Mouse (Mus musculus) lung, postnatal 25 days (tissue): Measurements from ENCODE around the gene Prr22.

ENCODE experiments used
- DNase-seq: peaks from one replicate; pipeline ENCODE4 v3.0.0; 2022; ENCODE audit warnings: low spot score

Gene Prr22

DNA sequence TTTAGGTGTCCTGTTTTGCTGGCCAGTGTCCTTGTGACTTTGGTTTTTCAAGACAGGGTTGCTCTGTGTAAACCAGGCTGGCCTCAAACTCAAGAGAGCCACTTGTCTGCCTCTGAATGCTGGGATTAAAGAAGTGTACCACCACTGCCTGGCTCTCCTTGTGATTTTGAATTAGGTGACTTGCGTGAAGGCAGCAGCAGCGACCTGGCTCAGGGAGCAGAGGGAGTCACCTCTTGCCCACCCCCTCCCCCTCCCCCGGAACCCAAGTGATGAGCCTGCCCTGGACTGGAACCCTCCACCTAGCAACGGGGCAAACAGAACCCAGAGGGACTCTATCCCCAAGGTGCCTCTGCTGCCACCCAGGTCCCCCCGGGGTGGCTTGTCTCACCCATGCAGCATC lies at the start of gene Prr22:
Prr22 (plus strand) TSS at position 301 of the 400 bp plus-strand sequence.
- no peak for DNase-seq

DNA sequence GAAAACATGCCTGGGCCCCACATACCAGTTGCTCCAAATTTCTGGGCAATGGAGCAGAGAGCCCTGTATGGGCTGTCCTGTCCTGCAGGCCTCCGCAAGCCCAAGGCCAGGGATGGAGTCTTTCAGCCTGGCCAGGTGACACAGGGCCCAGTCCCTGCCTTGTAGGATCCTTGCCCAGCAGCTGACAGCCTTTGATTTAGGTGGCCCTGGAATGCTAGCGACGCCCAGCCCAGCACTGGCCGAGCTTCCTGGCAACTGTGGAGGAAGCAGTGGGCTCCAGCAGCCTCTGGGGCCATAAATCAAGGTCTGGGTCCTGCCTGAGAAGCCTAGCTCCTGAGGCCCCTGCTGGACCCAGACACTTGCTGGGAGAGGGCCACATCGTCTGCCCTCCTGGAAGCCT lies 47.6 kb upstream of the Prr22 start:
- DNase-seq, result no peak

DNA sequence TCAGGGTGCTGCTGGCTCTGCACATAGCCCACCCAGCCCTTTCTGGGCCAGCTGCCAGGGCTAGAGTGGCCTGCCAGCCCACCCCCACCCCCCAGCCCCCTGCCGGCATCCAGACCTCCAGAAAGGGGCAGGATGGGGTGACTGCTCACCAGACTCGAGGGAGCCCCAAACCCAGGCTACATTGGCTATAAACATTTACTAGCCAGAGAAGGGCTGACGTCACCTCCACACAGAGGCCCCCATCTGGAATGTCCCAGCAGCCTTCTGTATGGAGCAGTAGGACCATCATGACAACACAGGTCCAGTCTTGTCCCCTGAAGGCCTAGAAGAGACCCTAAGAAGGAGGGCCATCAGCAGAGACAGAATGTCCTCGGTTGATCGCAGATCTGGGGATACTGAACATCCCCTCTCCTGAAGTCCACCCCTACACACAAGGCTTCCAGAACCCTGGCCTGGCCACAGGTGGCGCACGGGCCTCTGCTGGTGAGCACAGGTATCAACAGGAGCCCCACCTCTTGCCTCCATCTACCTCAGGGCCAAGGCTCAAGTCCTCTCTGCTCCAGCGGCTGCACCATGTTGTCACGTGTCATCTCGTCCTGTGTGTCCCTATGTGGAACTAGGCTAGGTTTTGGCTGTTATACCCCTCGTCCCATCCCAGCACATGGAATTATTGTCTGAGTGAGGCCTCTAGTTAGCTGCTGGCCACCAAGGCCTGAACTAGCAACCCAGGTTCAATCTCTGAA lies 46.5 kb upstream of the Prr22 start:
- DNase-seq, result no peak

DNA sequence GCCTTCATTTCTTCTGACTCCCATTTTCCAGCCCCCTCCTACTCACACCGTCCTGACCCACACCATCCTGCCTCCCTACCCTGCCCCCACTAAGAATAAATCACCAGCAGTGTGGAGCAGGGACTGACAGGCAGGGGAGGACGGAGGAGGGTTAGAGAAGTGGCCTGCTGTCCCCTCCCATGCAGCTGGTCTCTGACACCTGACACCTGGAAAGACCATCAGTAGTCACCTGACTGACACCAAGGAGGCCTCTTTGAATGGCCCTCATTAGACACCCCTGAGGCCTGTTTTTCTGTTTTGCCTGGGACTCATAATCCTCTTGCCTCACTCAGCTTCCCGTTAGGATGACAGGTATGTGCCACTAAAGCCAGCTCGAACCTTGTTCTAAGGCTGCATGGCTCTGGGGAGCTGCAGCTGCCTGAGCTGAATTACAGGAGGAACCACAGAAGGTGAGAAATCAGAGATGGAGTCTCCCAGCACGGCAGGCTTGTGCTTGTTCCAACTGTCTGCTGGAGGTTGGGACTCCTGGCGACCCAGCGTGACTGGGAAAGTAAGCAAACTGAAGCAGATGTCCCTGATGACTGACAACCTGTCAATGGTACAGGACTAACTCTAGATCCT lies 42.9 kb upstream of the Prr22 start:
- DNase-seq, result no peak

DNA sequence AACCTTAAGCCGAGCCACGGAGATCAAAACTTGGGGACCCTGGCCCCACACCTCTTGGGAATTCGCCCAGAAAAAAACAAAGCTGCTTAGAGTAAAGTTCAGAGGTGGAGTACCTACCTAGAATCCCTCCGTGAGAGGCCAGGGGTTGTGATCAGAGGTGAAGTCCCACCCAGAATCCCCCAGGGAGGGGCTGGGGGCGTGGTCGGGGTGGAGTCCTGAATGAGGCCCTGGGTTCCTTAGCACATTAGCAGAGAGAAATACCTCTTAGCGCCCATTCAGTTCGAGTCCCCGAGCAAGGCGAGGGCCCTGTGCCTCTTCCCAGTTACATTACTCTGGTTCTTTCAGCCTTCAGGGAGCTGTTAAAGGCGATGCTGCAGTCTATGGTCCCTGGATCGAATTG lies 42.4 kb upstream of the Prr22 start:
- DNase-seq, result no peak

DNA sequence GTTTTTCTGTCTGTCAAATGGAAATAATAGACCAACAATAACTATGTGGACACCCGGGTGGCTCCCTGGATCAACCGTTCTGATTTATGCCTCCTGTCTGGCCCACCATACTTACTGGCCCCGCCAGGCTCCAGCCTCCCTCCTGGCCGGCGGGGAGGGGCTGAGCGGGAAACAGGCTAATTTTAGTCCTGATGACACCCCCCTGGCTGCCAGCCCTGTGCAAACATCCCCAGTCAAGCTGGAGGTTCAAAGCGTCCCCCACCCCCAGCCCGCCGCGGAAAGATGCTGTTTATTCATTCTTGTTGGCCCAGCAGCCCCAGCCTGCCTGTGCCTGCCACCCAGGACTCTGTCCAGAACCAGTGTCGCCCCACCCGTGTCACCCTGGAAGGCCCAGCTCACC lies 41.9 kb upstream of the Prr22 start:
- DNase-seq, result no peak

DNA sequence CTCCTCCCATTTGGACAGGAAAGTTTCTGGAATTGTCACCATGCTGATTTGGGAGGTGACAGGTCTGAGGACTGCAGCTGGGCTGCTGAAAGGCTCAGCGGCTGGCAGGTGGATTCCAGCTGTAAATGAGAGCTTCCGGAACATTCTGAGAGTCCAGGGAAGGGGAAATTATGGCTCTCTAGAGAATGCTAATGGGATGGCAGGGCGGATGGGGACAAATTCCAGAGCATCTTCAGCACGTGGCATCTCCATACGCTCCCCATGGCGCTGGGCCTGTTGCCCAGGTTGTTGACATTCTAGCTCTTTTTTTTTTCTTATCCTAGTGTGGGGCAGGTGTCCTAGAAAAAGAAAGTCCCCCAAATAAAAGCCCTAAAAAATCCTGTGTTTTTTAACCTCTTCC lies 40.9 kb upstream of the Prr22 start:
- no peak for DNase-seq

DNA sequence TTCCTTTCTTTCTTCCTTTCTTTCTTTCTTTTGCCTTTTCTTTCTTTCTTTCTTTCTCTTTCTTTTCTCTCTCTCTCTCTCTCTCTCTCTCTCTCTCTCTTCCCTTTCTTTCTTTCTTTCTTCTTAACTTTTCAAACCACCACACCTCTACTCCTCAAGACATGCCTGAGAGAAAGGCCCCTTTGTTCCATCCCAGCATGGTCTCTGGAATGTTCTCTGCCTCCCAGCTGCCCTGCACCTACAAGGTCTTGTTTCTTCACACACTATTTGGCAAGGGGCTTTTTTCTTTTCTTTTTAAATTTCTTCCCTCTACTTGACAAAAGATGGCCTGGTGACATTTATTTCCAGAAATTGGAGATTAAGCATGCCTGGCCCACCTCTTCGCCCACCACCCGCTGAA lies 40.4 kb upstream of the Prr22 start:
- no peak for DNase-seq

DNA sequence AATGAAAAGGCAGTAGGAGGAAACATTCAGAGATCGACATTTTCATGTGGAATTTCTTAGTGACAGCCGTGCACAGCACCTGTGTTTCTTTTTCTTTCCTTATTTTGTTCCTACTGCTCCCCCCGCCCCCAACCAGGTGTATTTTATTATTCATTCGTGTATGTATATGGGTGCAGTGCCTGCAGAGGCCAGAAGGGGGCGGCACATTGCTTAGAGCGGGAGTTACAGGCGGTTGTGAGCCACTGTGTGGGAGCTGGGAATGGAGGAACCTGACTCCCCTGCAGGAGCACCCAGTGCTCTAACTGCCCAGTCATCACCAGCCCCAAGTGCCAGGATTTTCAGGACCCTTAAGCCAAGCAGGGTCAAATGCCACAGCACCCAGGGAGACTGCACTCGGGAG lies 33.5 kb upstream of the Prr22 start:
- DNase-seq, result no peak

DNA sequence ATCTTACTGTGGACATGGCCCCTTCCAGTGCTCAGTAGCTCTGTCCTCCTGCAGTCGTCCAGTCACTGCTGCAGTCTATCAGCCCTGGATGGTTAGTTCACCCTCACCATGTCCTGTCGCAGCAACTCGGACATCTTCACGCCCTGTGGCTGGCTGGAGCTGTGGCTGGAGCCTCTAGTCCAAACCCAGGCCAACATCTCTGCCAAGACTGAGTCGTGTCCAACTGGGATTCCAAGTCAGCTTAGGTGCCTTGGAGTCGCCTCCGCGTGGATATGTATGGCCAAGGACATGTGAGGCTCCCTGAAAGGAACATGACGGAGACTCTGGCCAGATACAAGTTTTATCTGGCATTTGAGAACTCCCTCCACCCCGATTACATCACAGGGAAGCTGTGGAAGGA lies 31.8 kb upstream of the Prr22 start:
- no peak for DNase-seq

DNA sequence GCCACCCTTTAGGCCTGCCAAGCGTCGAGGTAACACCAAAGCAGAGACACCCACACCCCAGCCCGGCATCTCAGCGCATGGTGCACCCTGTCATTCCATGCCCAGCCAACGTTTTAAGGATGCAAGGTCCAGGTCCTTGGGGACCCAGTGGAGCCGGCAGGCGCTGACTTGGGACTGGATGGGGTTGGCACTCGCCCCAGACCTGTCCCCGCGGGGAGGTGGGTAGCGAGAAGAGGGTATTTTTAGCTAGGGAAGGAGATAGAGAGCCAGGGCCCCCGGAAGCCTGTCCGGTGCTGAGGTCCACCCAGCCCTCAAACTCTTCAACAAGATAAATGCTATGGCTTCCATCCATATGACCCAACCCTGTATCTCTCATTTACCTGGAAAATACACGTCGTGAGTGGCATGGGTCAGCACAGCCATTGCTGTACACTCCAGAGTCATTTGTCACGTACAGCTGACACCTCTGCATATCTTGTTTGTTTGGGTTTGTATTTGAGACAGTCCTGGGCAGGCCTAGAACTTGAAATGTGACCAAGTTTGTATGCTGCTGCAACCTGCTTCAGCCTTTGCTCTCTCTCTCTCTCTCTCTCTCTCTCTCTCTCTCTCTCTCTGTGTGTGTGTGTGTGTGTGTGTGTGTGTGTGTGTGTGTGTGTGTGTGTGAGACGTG lies 29.8 kb upstream of the Prr22 start:
- no peak for DNase-seq

DNA sequence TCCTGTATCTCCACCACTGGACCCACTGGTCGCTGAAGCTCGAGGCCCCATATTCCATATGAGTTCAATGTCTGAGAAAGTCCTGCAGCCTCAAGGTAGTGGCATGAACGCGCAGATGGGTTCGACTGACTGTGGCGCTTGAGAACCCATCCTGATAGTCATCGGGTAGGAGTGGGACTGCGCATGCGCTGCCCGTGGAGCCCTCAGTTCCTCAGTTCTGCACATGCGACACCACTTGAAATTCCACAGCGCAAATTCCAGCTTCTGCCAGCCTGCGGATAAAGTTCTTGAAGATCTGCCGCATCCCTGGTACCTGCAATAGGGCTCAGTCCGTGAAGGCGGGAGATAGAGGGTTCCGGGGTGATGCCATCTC lies 29.3 kb upstream of the Prr22 start:
- DNase-seq, result no peak

DNA sequence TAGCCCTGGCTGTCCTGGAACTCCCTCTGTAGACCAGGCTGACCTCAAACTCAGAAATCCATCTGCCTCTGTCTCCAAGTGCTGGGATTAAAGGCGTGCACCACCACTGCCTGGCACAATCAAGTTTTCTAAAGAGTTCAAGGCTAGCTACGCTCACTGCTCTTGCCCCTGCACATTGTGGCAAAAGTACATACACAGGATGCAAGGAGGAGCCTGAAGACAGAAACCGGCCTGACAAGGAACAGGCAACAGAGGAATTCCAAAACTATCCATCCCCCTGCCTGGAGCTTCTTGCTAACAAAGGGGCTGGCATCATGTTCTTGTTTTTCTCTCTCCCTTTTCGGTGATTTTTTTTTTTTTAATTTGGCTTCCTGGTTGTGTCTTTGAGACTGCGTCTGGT lies 25.9 kb upstream of the Prr22 start:
- no peak for DNase-seq

DNA sequence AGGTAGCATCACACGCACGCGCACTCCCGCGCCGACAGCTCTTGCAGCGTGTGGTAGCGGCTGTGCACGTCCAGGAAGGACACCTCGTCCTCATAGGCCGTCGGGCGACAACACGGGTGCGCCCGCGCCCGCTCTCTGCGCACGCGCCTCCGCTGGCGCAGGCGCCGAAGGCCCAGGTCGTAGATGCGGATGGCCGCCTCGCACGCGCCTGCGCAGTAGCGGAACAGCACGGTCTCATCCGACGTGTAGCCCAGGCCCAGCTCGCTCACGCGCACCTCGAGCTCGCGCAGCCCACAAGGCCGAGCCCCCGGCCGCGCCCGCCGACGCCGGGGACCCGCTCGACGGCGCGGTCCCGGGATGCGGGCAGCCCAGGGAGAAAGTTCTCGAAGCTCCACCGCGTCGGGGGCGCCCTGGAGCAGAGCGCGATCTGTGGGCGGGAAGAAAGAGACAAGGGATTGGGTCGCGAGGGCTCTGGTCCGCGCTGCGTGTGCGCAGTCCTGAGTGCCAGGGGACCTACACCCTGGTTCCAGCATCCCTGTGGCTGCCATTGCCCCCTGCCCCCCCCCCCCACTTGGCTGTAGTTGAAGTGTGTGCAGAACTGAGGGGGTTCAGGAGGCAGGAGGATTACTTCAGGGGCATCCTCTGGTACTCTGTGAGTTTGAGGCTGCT lies 18.5 kb upstream of the Prr22 start:
- DNase-seq, result no peak

DNA sequence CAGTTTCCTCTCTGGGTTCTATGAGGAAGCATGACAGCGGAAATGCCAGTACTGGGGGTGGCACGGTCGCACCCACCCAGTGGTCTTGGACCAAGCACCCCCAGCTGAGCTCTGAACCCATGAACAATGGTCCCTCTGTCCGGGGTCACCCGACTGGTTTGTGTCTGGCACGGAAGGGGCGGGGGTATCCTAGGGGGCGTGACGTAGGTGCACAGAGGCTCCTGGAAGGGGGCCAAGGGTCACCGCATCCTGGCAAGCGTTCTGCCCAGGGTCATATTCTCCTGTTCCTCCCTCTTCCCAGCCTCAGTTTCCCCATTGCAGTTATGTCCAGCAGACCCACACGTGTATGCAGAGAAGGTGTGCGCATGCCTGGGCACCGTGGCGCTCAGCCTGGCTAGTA lies 16.6 kb upstream of the Prr22 start:
- DNase-seq, result no peak

DNA sequence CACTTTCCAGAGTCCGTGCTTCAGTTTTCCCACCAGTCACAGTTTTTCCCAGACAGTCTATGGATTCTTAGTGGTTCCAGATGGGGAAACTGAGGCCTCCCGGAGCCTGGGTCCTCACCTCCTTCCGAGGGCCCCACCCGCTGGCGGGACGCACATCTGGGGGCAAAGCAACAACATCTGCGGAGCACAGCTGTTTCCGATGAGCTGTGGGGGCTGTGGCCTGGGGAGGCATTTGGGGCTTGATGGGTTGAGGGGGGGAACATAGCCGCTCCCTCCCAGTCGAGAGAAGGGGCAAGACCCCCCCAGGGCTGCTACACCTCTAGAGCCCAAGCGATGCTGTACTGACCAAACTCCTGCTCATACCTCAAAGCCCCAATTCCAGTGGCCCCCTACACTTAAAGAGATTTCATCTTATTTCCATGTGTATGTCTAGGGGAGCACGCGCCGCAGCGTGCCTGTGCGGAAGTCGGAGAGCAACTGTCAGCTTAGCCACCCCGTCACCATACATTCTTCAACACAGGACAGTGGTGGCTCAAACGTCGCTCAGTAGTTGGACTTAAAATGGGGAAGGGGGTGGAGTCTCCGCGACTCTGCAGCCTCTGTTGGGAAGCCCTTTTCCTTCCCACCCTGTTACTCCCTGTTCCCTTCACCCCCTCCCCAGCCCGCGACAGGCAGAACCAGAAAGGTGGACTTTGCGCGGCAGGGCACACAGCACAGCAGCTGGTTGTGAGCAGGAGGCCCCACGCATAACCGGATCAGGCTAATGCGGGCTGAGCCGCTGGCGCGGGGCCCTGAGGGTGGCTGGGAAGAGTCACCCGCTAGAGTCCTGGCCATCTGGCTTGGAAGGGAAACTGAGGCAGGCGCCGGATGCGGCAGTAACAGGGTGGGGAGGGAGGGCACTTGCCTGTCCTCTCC lies 15.5 kb upstream of the Prr22 start:
- no peak for DNase-seq

DNA sequence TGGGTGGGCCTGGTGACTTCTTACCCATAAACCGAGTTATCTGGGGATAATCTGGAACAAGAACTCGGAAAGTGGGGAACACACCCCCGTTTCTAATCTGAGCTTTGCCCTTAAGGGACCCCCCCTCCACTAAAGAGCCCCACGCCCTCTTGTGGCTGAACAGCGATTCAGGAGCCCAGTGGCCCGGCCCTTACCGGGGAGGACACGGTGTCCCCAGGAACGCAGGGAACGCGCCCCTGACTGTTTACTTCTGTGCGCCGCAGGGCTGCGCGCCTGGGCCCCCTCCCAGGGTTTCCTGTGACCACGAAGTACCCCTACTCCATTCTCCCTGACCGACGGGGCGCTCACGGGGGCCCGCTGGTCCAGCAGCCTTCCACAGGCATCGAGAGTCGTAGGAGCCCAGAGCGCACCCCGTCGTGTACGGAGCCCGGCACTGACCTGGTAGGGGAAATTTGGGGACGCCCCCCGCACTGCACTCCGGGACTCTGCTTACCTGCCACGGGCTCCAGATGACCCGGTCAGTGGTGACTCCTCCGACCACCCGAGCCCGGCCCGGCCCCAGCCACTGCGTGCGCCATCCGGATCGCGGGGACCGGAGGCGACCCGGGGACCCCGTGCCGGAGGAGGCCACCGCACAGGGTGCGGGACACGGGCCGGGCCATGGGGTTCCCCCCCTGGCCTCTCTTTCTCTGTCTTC lies 13.2 kb upstream of the Prr22 start:
- peak; percentile 21 for DNase-seq

DNA sequence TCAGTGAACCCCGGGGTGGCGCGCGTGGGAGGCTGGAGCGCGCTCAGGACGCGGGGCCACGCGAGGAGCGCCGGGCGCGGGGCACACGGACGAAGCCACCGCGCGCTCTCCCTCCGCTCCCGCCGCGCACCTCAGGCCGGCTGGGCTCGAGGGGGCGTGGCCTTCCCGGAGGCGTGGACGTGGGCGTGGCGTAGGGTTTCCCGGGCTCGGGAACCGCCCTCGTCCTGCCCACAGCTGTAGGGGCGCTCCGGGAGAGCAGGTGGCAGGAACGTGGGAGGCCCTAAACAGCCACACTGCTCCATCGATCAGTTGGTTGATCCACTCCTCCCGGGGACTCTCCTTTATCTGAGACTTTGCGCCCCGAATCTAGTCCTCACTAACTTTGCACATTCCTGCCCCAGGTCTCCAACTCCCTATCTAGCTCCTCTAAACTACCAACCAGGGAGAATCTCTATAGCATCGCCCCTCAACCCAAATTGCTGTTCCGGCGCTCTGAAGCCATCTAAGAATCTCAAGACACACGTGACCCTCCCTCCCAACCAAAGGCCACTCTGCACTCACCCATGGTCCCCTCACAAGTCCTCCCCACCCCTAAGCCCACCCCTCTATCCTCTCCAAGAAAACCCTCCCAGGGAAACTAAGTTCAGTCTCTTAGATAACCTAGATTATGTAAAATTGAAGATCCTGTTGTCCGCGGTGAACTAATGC lies 12.5 kb upstream of the Prr22 start, which contains the start of gene Nrtn:
Nrtn (minus strand) TSS at position 115 of the 708 bp plus-strand sequence.
- DNase-seq, result peak; percentile 89

DNA sequence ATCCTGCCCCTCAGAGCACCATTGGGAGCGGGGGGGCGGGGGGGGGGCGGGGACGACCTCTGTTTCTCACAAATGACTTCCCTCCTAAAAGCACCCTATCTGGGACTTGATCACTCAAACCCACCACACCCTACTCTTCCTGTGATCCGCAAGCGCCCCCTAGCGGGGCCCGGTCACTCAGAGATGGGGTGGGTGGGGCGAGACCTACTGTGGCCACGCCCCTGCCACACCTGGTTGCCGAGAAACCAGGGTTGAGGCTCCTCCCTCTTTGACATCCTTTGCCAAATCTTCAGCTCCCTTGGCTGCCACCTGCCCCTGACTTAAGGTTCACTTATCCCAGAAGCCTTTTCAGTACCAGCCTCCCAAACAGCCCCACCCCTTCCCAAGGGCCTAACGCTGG lies 11.9 kb upstream of the Prr22 start:
- peak; percentile 71 for DNase-seq

DNA sequence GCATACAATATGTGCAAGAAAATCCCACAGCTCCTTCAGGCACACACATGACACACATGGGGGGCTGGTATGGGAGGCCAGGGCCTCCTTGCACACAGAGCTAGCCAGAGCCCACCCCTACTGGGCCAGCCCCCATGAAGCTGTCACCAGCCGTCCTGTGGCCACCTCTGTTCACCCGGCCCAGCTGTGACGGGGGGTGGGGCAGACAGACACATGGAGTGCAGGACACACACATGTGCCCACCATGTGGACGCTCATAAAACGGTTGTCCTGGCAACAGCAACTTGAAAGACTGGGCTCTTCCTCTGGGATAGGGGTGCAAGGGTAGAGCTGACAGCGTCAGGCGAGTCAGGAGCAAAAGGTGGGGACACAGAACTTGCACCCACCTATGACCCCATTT lies 10.8 kb upstream of the Prr22 start:
- no peak for DNase-seq

DNA sequence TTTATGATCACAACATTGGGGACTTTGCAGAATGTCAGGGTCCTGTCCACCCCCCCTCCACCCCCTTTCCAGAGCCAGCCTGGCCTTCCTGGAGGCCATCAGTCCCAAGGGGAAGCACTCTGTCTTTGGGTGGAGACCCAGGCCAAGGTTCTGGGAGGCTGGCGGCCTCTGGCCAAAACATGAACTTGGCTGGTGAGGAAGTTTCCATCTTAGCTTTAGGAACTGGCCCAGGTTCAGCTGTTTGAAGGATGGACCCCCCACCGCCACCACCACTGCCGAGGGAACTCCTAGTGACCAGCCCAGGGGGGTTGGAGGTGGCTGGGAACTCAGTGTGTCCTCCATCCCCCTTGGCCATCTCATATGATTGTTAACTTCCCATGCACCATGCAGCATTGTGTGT lies 9.0 kb upstream of the Prr22 start:
- DNase-seq, result no peak
